Mouse (Mus musculus) cortical plate, adult 2 months (tissue): ENCODE results near the gene Atf3. TPM values are rescaled to one million over a fixed set of nuclear protein-coding genes. Genes with fewer than 3 reads are reported as not detected.

Experiments
- H3K27ac ChIP-seq: fragments of 200-500 bp; 2 replicates; pipeline ENCODE4 v1.5.1; 2012; ENCODE audit warnings: low read length, control low read depth, inconsistent platforms; ENCODE audit not compliant: insufficient read depth
- H3K4me1 ChIP-seq: fragments of 200-500 bp; 2 replicates; pipeline ENCODE4 v1.6.1; 2011; ENCODE audit warnings: low read length; ENCODE audit not compliant: control insufficient read depth, insufficient read depth
- H3K4me3 ChIP-seq: fragments of 200-500 bp; 2 replicates; pipeline ENCODE4 v1.5.1; 2011; ENCODE audit warnings: mild to moderate bottlenecking, low read length, control low read depth; ENCODE audit not compliant: insufficient read depth
- CTCF ChIP-seq: fragments of 200-500 bp; IDR thresholded peaks from 2 replicates; pipeline ENCODE4 v1.5.1; 2011; ENCODE audit warnings: mild to moderate bottlenecking, control low read depth, low read length; ENCODE audit not compliant: insufficient read depth; ENCODE audit errors: extremely low read depth
- POLR2A ChIP-seq: fragments of 200-500 bp; IDR thresholded peaks from 2 replicates; pipeline ENCODE4 v1.6.1; 2011; ENCODE audit warnings: mild to moderate bottlenecking, low read length, control low read depth; ENCODE audit not compliant: insufficient read depth; ENCODE audit errors: extremely low read depth
- polyA plus RNA-seq: library from polyadenylated mRNA; depleted of rRNA; stranded (reverse); fragments of >200 nt; gene quantifications from 2 replicates; pipeline ENCODE4 v1.2.3, GENCODE M21; 2012

Atf3 gene
- polyA plus RNA-seq, 1 experiment, result 0.73 TPM

GRCm38 (mm10) chr1:191230355-191230931, 12.6 kb upstream of the Atf3 start:
- no peak overlapping the region for H3K4me3 ChIP-seq
- no peaks in the 10 kb centered on the region; the same call in 1 of the 2 replicates for H3K4me1 ChIP-seq
- no peak overlapping the region for H3K27ac ChIP-seq
- no peak for TF ChIP-seq POLR2A
- no peak for TF ChIP-seq CTCF

GRCm38 (mm10) chr1:191226570-191226969, 8.7 kb upstream of the Atf3 start:
- H3K4me1 ChIP-seq, result peaks cover 2% of the 10 kb centered on the region
- no peak for TF ChIP-seq CTCF
- TF ChIP-seq POLR2A, result no peak
- H3K27ac ChIP-seq, result no peak overlapping the region
- H3K4me3 ChIP-seq, result no peak overlapping the region

GRCm38 (mm10) chr1:191225771-191226170, 7.9 kb upstream of the Atf3 start:
- TF ChIP-seq POLR2A, result no peak
- TF ChIP-seq CTCF, result no peak
- Histone ChIP-seq H3K4me3 (no peak overlapping the region), H3K27ac (no peak overlapping the region), H3K4me1 (peaks cover 2% of the 10 kb centered on the region)

GRCm38 (mm10) chr1:191224981-191225703, 7.3 kb upstream of the Atf3 start:
- TF ChIP-seq CTCF (no peak), POLR2A (no peak)
- H3K27ac ChIP-seq, result peak overlapping the region; percentile 99; the same call in 1 of the 2 replicates
- peaks cover 2% of the 10 kb centered on the region for H3K4me1 ChIP-seq
- H3K4me3 ChIP-seq, result peak overlapping the region; percentile 94

- H3K4me1 ChIP-seq, result peaks cover 2% of the 10 kb centered on the region
- peak overlapping the region; percentile 99 for H3K27ac ChIP-seq
- TF ChIP-seq POLR2A (peak; percentile 68; the same call in 1 of the 2 replicates), CTCF (no peak)
- peak overlapping the region; percentile 94 for H3K4me3 ChIP-seq
These were observed 6.6 kb upstream of the Atf3 start for GRCm38 (mm10) chr1:191224302-191224980.

- Histone ChIP-seq H3K4me3 (peak overlapping the region; percentile 94), H3K4me1 (peaks cover 2% of the 10 kb centered on the region), H3K27ac (peak overlapping the region; percentile 66)
- TF ChIP-seq CTCF, result no peak
- no peak for TF ChIP-seq POLR2A
These were observed 6.1 kb upstream of the Atf3 start for GRCm38 (mm10) chr1:191223930-191224301.

GRCm38 (mm10) chr1:191222031-191222430, 4.2 kb upstream of the Atf3 start:
- H3K27ac ChIP-seq, result no peak overlapping the region
- H3K4me1 ChIP-seq, result peaks cover 2% of the 10 kb centered on the region
- TF ChIP-seq POLR2A (no peak), CTCF (no peak)
- no peak overlapping the region for H3K4me3 ChIP-seq

GRCm38 (mm10) chr1:191220588-191220987, 2.7 kb upstream of the Atf3 start:
- H3K27ac ChIP-seq, result no peak overlapping the region
- no peak overlapping the region for H3K4me3 ChIP-seq
- TF ChIP-seq CTCF, result no peak
- no peak for TF ChIP-seq POLR2A
- peaks cover 2% of the 10 kb centered on the region for H3K4me1 ChIP-seq

- Histone ChIP-seq H3K27ac (no peak overlapping the region), H3K4me3 (no peak overlapping the region), H3K4me1 (no peaks in the 10 kb centered on the region; the same call in 1 of the 2 replicates)
- no peak for TF ChIP-seq CTCF
- no peak for TF ChIP-seq POLR2A
These were observed 1.9 kb upstream of the Atf3 start for GRCm38 (mm10) chr1:191219748-191220147.

- Histone ChIP-seq H3K4me3 (no peak overlapping the region), H3K27ac (no peak overlapping the region), H3K4me1 (no peaks in the 10 kb centered on the region)
- TF ChIP-seq POLR2A, result no peak
- TF ChIP-seq CTCF, result no peak
These were observed 744 bp upstream of the Atf3 start for GRCm38 (mm10) chr1:191218583-191218982.
